In the genomic region with DNA sequence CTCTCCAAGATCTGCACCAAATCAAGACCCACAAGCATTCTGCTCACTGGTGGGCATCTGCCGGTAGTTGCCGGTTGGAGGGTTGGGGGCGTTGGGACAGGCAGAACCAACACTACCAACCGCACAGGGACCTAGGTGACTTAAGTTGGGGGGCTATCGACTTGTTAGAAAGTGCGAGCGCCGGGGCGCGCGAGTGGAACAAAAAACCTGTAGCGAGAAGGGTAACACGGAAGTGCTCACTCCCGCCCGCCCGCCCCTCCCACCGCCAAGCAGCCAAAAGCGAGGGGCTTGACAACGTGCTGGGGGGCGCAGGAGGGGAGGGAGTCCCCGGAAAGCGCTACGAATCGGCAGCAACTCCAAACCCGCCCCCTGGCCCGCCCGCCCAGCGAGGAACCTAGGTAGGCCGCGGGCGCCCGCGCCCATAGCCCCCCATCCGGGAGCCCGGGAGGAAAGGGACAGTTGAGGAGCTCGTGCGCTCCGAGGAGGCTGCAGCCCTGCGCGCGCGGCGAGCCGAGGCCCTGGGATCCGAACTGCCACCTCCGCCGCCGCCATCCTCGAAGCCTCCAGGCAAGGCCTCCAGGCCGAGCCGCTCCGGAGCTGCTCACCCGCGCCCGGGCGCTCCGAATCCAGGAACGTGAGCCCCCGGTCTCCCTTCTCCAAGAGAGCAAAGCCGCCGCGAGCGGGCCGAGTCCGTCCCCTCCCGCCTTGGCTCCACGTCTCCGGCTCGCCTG, we compare ENCODE assay signal across 8 mouse cellular contexts. TPM values are rescaled to one million over a fixed set of nuclear protein-coding genes. Genes with fewer than 3 reads are reported as not detected.
DNase-seq lines count a peak whose midpoint lies in the region; ATAC-seq and TF ChIP-seq lines count a peak whose summit lies in the region.

No protein-coding gene starts in this region.

- no peaks in the 10 kb centered on the region for H3K27me3 ChIP-seq in heart, embryonic 12.5 days (replicated peaks)
- no peaks in the 10 kb centered on the region for H3K27me3 ChIP-seq in limb, embryonic 14.5 days (ENCODE audit: control insufficient read depth, insufficient read depth, low read length)
- H3K27me3 ChIP-seq in neural tube, embryonic 13.5 days = no peaks in the 10 kb centered on the region

- no peak for TF ChIP-seq POLR2A in limb, embryonic 14.5 days (IDR thresholded peaks at IDR 0.05; ENCODE audit: borderline replicate concordance, extremely low read depth, insufficient read depth, insufficient read length)

- intact Hi-C loops in gastrocnemius, adult 2 months (cut with DNase I) = loop anchor here (2.0 to 5.0 kb wide), 2 partner anchors 24 to 174 kb away; partner anchors contain the start of gene Gins3

- peak overlapping the region; percentile 95 for H3K9ac ChIP-seq in heart, embryonic 12.5 days
- peak overlapping the region; percentile 98 for H3K9ac ChIP-seq in limb, embryonic 14.5 days (ENCODE audit: low read depth, low read length, severe bottlenecking)
- peak overlapping the region; percentile 98 for H3K9ac ChIP-seq in neural tube, embryonic 13.5 days

- peak overlapping the region; percentile 99 for H3K4me3 ChIP-seq in gastrocnemius, adult 2 months
- H3K4me3 ChIP-seq in heart, embryonic 12.5 days = peak overlapping the region; percentile 78
- H3K4me3 ChIP-seq in limb, embryonic 14.5 days (replicated peaks; ENCODE audit: low read length) = peak overlapping the region; percentile 100
- H3K4me3 ChIP-seq in neural tube, embryonic 13.5 days = peak overlapping the region; percentile 99

- DNase-seq in gastrocnemius, adult 2 months = no peak
- DNase-seq in gastrocnemius, adult 8-10 months (ENCODE audit: low spot score in 2 of 2) = no peak
- peak; percentile 66 for DNase-seq in A20 (ENCODE audit: low read depth, low spot score)
- peak; percentile 16 for DNase-seq in brain, adult 2 months (ENCODE audit: low read depth, low spot score)
- DNase-seq in limb, embryonic 14.5 days (ENCODE audit: low spot score) = peak; percentile 48
- DNase-seq in urinary bladder, postnatal 14 days (ENCODE audit: low spot score) = peak; percentile 41

- H3K9me3 ChIP-seq in heart, embryonic 12.5 days (replicated peaks) = no peaks in the 10 kb centered on the region
- H3K9me3 ChIP-seq in limb, embryonic 14.5 days (ENCODE audit: control insufficient read depth, low read length) = no peaks in the 10 kb centered on the region
- no peaks in the 10 kb centered on the region for H3K9me3 ChIP-seq in neural tube, embryonic 13.5 days

- peaks cover 12% of the 10 kb centered on the region; the same call in 1 of the 2 replicates for H3K36me3 ChIP-seq in heart, embryonic 12.5 days
- H3K36me3 ChIP-seq in limb, embryonic 14.5 days (ENCODE audit: control insufficient read depth, insufficient read depth, low read length) = peaks cover 4% of the 10 kb centered on the region; the same call in 1 of the 2 replicates
- no peaks in the 10 kb centered on the region for H3K36me3 ChIP-seq in neural tube, embryonic 13.5 days

- peak overlapping the region; percentile 97 for H3K4me2 ChIP-seq in heart, embryonic 12.5 days
- H3K4me2 ChIP-seq in limb, embryonic 14.5 days (replicated peaks; ENCODE audit: low read depth, low read length, severe bottlenecking) = peak overlapping the region; percentile 68
- peak overlapping the region; percentile 98 for H3K4me2 ChIP-seq in neural tube, embryonic 13.5 days

- TF ChIP-seq CTCF in gastrocnemius, adult 2 months (IDR thresholded peaks at IDR 0.05) = no peak

- peak; percentile 9; the same call in 1 of the 2 replicates for ATAC-seq in heart, embryonic 12.5 days (ENCODE audit: insufficient number of reproducible peaks, low FRiP score)
- ATAC-seq in limb, embryonic 14.5 days (ENCODE audit: low FRiP score, low read depth) = no peak
- no peak; the same call in 1 of the 2 replicates for ATAC-seq in neural tube, embryonic 13.5 days (ENCODE audit: low read depth)

- H3K4me1 ChIP-seq in heart, embryonic 12.5 days (replicated peaks) = peaks cover 54% of the 10 kb centered on the region
- peaks cover 14% of the 10 kb centered on the region for H3K4me1 ChIP-seq in limb, embryonic 14.5 days (ENCODE audit: control insufficient read depth, insufficient read depth, low read length)
- H3K4me1 ChIP-seq in neural tube, embryonic 13.5 days (replicated peaks) = peaks cover 29% of the 10 kb centered on the region

- peak overlapping the region; percentile 96 for H3K27ac ChIP-seq in gastrocnemius, adult 2 months
- H3K27ac ChIP-seq in heart, embryonic 12.5 days (ENCODE audit: poor library complexity, severe bottlenecking) = peak overlapping the region; percentile 90
- peak overlapping the region; percentile 95 for H3K27ac ChIP-seq in limb, embryonic 14.5 days (replicated peaks; ENCODE audit: low read depth, low read length)
- peak overlapping the region; percentile 94 for H3K27ac ChIP-seq in neural tube, embryonic 13.5 days (replicated peaks)

- WGBS in heart, embryonic 12.5 days = under 1% methylated on average over 64 of the region's 69 CpGs
- 1% methylated on average over 23 of the region's 69 CpGs for WGBS in limb, embryonic 14.5 days
- WGBS in neural tube, embryonic 13.5 days = under 1% methylated on average over 54 of the region's 69 CpGs

RNA-seq across cellular contexts. Expression of gene Cnot1, which starts 0.6 kb away (rescaled TPM):
- total RNA-seq in gastrocnemius, adult 2 months (2021) = 10 to 100 TPM; 66.3 to 71.1 TPM
- total RNA-seq in gastrocnemius, adult 8-10 months (2022) = 10 to 100 TPM; 59.0 to 80.5 (median 64.4) TPM
- polyA plus RNA-seq in heart, embryonic 12.5 days (2016; fragmentation: Nextera tagmentation; extraction: Ambion mirVana) = 80.7 and 89.2 TPM in 2 replicates
- polyA plus RNA-seq in limb, embryonic 14.5 days (2012; rRNA removed) = 110 and 144 TPM in 2 replicates
- polyA plus RNA-seq in limb, embryonic 14.5 days (2014; fragmentation: Nextera tagmentation; extraction: Ambion mirVana) = 84.1 and 95.3 TPM in 2 replicates
- polyA plus RNA-seq in neural tube, embryonic 13.5 days (2015; fragmentation: Nextera tagmentation; extraction: Ambion mirVana) = 42.9 and 43.9 TPM in 2 replicates

RNA-seq across cellular contexts. Expression of gene Sap18b, which starts 18.5 kb away (rescaled TPM):
- 10 to 100 TPM; 77.5 to 78.4 TPM for total RNA-seq in gastrocnemius, adult 2 months (2021)
- total RNA-seq in gastrocnemius, adult 8-10 months (2022) = 10 to 100 TPM; 46.8 to 88.6 (median 67.0) TPM
- 327 and 342 TPM in 2 replicates for polyA plus RNA-seq in heart, embryonic 12.5 days (2016; fragmentation: Nextera tagmentation; extraction: Ambion mirVana)
- 90.9 and 138 TPM in 2 replicates for polyA plus RNA-seq in limb, embryonic 14.5 days (2012; rRNA removed)
- polyA plus RNA-seq in limb, embryonic 14.5 days (2014; fragmentation: Nextera tagmentation; extraction: Ambion mirVana) = 327 and 341 TPM in 2 replicates
- 284 and 330 TPM in 2 replicates for polyA plus RNA-seq in neural tube, embryonic 13.5 days (2015; fragmentation: Nextera tagmentation; extraction: Ambion mirVana)

RNA-seq across cellular contexts. Expression of gene Slc38a7, which starts 46.7 kb away (rescaled TPM):
- 1 to 10 TPM; 6.7 to 6.8 TPM for total RNA-seq in gastrocnemius, adult 2 months (2021)
- total RNA-seq in gastrocnemius, adult 8-10 months (2022) = 1 to 10 TPM; 5.2 to 6.8 (median 5.6) TPM
- 12.4 and 13.2 TPM in 2 replicates for polyA plus RNA-seq in heart, embryonic 12.5 days (2016; fragmentation: Nextera tagmentation; extraction: Ambion mirVana)
- polyA plus RNA-seq in limb, embryonic 14.5 days (2012; rRNA removed) = 16.8 and 24.6 TPM in 2 replicates
- polyA plus RNA-seq in limb, embryonic 14.5 days (2014; fragmentation: Nextera tagmentation; extraction: Ambion mirVana) = 16.1 and 16.3 TPM in 2 replicates
- 22.0 and 22.5 TPM in 2 replicates for polyA plus RNA-seq in neural tube, embryonic 13.5 days (2015; fragmentation: Nextera tagmentation; extraction: Ambion mirVana)

Comparison
In these comparisons a context has a peak if more than half of its experiments do, and no peak if none do; other contexts are left out.
1. DNase-seq: peak in A20 (single experiment), brain, adult 2 months (single experiment), limb, embryonic 14.5 days (single experiment) and urinary bladder, postnatal 14 days (single experiment); none in gastrocnemius, adult 2 months (single experiment) and gastrocnemius, adult 8-10 months (0 of 2).
2. Peak in every context shown above with its lines, with median percentiles within 50 percentile points of each other: H3K27ac ChIP-seq, H3K4me3 ChIP-seq, H3K4me2 ChIP-seq and H3K9ac ChIP-seq.